Mouse (Mus musculus) MEL (cell line): ENCODE measurements at regions not wholly inside any gene's neighbourhood (a gene's known extent, or its start where the extent isn't known, plus 50 kb on each side); places are given as distances from the start of the nearest gene placed in this dataset.

Experiments used
- DNase-seq: peaks from one replicate; pipeline ENCODE4 v3.0.0; 2011; ENCODE audit warnings: low read depth, low spot score
- H3K27ac ChIP-seq: 2 replicates; pipeline ENCODE4 v1.5.1; 2012; ENCODE audit warnings: low read depth, mild to moderate bottlenecking, control low read depth, low read length, moderate library complexity; ENCODE audit not compliant: control insufficient read depth
- H3K27me3 ChIP-seq, 2 experiments: fragments of 150-350 bp in 1 of 2; sonication (generic) in 1 of 2; 2 replicates each; pipeline ENCODE4 v1.6.1; 2012; ENCODE audit warnings: low read length in 2 of 2, mild to moderate bottlenecking in 2 of 2, improper control_type of control experiment in 1 of 2, moderate library complexity in 1 of 2; ENCODE audit not compliant: insufficient read depth in 2 of 2, control insufficient read depth in 1 of 2
- H3K36me3 ChIP-seq, 2 experiments: 2 replicates each; pipeline ENCODE4 v1.6.1; 2012 to 2014; ENCODE audit warnings: low read length in 2 of 2, improper control_type of control experiment in 1 of 2, inconsistent platforms in 1 of 2, mild to moderate bottlenecking in 1 of 2; ENCODE audit not compliant: insufficient read depth in 2 of 2, control insufficient read depth in 1 of 2
- H3K4me1 ChIP-seq, 2 experiments: fragments of 150-350 bp in 1 of 2; sonication (generic) in 1 of 2; 2 replicates each; pipeline ENCODE4 v1.6.1; 2012; ENCODE audit warnings: low read length in 2 of 2, improper control_type of control experiment in 1 of 2, mild to moderate bottlenecking in 1 of 2; ENCODE audit not compliant: insufficient read depth in 2 of 2, control insufficient read depth in 1 of 2
- H3K4me3 ChIP-seq, 2 experiments: fragments of 150-350 bp in 1 of 2; sonication (generic) in 1 of 2; 2 replicates each; pipeline ENCODE4 v1.5.1; 2012; ENCODE audit warnings: low read depth in 2 of 2, low read length in 2 of 2, mild to moderate bottlenecking in 2 of 2, moderate library complexity in 2 of 2, control low read depth in 1 of 2, improper control_type of control experiment in 1 of 2; ENCODE audit not compliant: control insufficient read depth in 1 of 2, insufficient read depth in 1 of 2
- H3K79me2 ChIP-seq: 2 replicates; pipeline ENCODE4 v1.6.1; 2012; ENCODE audit warnings: mild to moderate bottlenecking, low read length, moderate library complexity; ENCODE audit not compliant: control insufficient read depth, poor library complexity, insufficient read depth
- H3K9ac ChIP-seq: 2 replicates; pipeline ENCODE4 v1.6.1; 2012; ENCODE audit warnings: low read depth, mild to moderate bottlenecking, control low read depth, low read length, moderate library complexity; ENCODE audit not compliant: control insufficient read depth, poor library complexity, severe bottlenecking
- H3K9me3 ChIP-seq: fragments of 150-350 bp; sonication (generic); replicated peaks from 2 replicates; pipeline ENCODE4 v1.6.1; 2012; ENCODE audit warnings: mild to moderate bottlenecking, low read length, improper control_type of control experiment, moderate library complexity; ENCODE audit not compliant: insufficient read depth
- CHD1 ChIP-seq: IDR thresholded peaks from 2 replicates; pipeline ENCODE4 v1.6.1; 2012; ENCODE audit warnings: low read depth, mild to moderate bottlenecking, inconsistent platforms, low read length, improper control_type of control experiment
- CTCF ChIP-seq, 3 experiments: IDR thresholded peaks in 2 of 3; conservative IDR thresholded peaks in 1 of 3; 2 replicates each; pipeline ENCODE4 v1.5.1; 2011 to 2012; ENCODE audit warnings: low read length in 3 of 3, low read depth in 2 of 3, mild to moderate bottlenecking in 2 of 3, improper control_type of control experiment in 1 of 3, inconsistent platforms in 1 of 3, mixed read lengths in 1 of 3, moderate library complexity in 1 of 3; ENCODE audit not compliant: control insufficient read depth in 1 of 3, insufficient read depth in 1 of 3, poor library complexity in 1 of 3, severe bottlenecking in 1 of 3
- E2F4 ChIP-seq: IDR thresholded peaks from 2 replicates; pipeline ENCODE4 v1.6.1; 2011; ENCODE audit warnings: low read depth, low read length, improper control_type of control experiment, borderline replicate concordance
- EP300 ChIP-seq, 2 experiments: IDR thresholded peaks; 2 replicates each; pipeline ENCODE4 v1.6.1; 2011; ENCODE audit warnings: improper control_type of control experiment in 2 of 2, low read length in 2 of 2, low read depth in 1 of 2, mild to moderate bottlenecking in 1 of 2
- MEF2A ChIP-seq: IDR thresholded peaks from 2 replicates; pipeline ENCODE4 v1.6.1; 2014; ENCODE audit warnings: low read depth, mild to moderate bottlenecking, inconsistent platforms, low read length, improper control_type of control experiment; ENCODE audit not compliant: poor library complexity, insufficient replicate concordance, severe bottlenecking; ENCODE audit errors: extremely low read depth
- MYC ChIP-seq: IDR thresholded peaks from 2 replicates; pipeline ENCODE4 v1.6.1; 2011; ENCODE audit warnings: low read depth, mild to moderate bottlenecking, low read length, improper control_type of control experiment, moderate library complexity
- POLR2A ChIP-seq, 2 experiments: IDR thresholded peaks; 2 replicates each; pipeline ENCODE4 v1.6.1; 2011 to 2012; ENCODE audit warnings: low read length in 2 of 2, mild to moderate bottlenecking in 2 of 2, control low read depth in 1 of 2, improper control_type of control experiment in 1 of 2, low read depth in 1 of 2, moderate library complexity in 1 of 2; ENCODE audit not compliant: control insufficient read depth in 1 of 2, insufficient read depth in 1 of 2, poor library complexity in 1 of 2
- POLR2AphosphoS2 ChIP-seq: IDR thresholded peaks from 2 replicates; pipeline ENCODE4 v1.6.1; 2011; ENCODE audit warnings: low read length, improper control_type of control experiment
- POLR2AphosphoS5 ChIP-seq: IDR thresholded peaks from 2 replicates; pipeline ENCODE4 v1.6.1; 2012; ENCODE audit warnings: low read depth, borderline replicate concordance, mild to moderate bottlenecking, inconsistent platforms, low read length, moderate library complexity, mixed read lengths
- RAD21 ChIP-seq: IDR thresholded peaks from 2 replicates; pipeline ENCODE4 v1.6.1; 2011; ENCODE audit warnings: mild to moderate bottlenecking, low read depth, low read length, improper control_type of control experiment
- RCOR1 ChIP-seq: IDR thresholded peaks from 2 replicates; pipeline ENCODE4 v1.6.1; 2012; ENCODE audit warnings: low read depth, mild to moderate bottlenecking, inconsistent platforms, low read length, improper control_type of control experiment
- SIN3A ChIP-seq: IDR thresholded peaks from 2 replicates; pipeline ENCODE4 v1.6.1; 2012; ENCODE audit warnings: low read length, improper control_type of control experiment, inconsistent platforms
- SMC3 ChIP-seq: IDR thresholded peaks from 2 replicates; pipeline ENCODE4 v1.6.1; 2011; ENCODE audit warnings: low read depth, low read length, improper control_type of control experiment
- TCF12 ChIP-seq: IDR thresholded peaks from 2 replicates; pipeline ENCODE4 v1.6.1; 2014; ENCODE audit warnings: low read depth, mild to moderate bottlenecking, inconsistent platforms, low read length, improper control_type of control experiment, moderate library complexity
- UBTF ChIP-seq: IDR thresholded peaks from 2 replicates; pipeline ENCODE4 v1.6.1; 2012; ENCODE audit warnings: low read depth, mild to moderate bottlenecking, inconsistent platforms, low read length, improper control_type of control experiment, moderate library complexity, borderline replicate concordance; ENCODE audit not compliant: insufficient read depth
- USF2 ChIP-seq, 2 experiments: IDR thresholded peaks; 2 replicates each; pipeline ENCODE4 v1.6.1; 2011 to 2012; ENCODE audit warnings: improper control_type of control experiment in 2 of 2, low read length in 2 of 2, borderline replicate concordance in 1 of 2, inconsistent platforms in 1 of 2, low read depth in 1 of 2, mild to moderate bottlenecking in 1 of 2; ENCODE audit not compliant: insufficient read depth in 1 of 2
- ZC3H11A ChIP-seq: IDR thresholded peaks from 2 replicates; pipeline ENCODE4 v1.6.1; 2012; ENCODE audit warnings: low read depth, mild to moderate bottlenecking, inconsistent platforms, low read length, improper control_type of control experiment
- ZNF384 ChIP-seq: IDR thresholded peaks from 2 replicates; pipeline ENCODE4 v1.6.1; 2012; ENCODE audit warnings: low read depth, mild to moderate bottlenecking, inconsistent platforms, low read length, improper control_type of control experiment

DNA sequence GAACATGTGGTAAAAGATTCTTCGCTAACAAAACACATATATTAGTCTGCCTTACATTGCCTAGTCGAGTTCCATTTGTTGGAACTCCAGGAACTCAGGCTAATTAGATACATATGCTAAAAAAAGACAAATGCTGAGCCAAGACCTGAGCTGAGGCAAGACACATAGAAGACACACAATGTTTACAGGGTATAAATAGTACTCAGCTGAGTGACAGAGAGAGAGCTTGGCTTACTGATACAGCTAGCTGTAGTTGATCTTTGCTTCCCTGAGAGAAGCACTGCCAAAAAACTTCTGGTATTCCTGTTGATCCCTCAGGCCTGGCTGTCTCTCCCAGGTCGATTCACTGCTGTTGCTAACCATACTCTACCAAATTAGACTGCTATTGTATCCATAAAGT lies 982.2 kb downstream of the Serpinb8 start:
- Histone ChIP-seq H3K79me2 (no peaks in the 10 kb centered on the region), H3K4me1 (no peaks in the 10 kb centered on the region)
- TF ChIP-seq RCOR1: no peak
- TF ChIP-seq POLR2AphosphoS5: no peak
- no peak for TF ChIP-seq POLR2A (IDR thresholded peaks at IDR 0.05; ENCODE audit: control insufficient read depth in 1 of 2, insufficient read depth in 1 of 2, low read depth in 1 of 2, low read length in 2 of 2, poor library complexity in 1 of 2)
- no peak for TF ChIP-seq MYC
- TF ChIP-seq USF2 (IDR thresholded peaks at IDR 0.05; ENCODE audit: borderline replicate concordance in 1 of 2, insufficient read depth in 1 of 2, low read depth in 1 of 2, low read length in 2 of 2): no peak
- TF ChIP-seq CHD1: no peak
- TF ChIP-seq TCF12: no peak
- no peak for TF ChIP-seq SIN3A
- no peak for TF ChIP-seq ZNF384
- no peak for TF ChIP-seq ZC3H11A
- no peak for TF ChIP-seq SMC3
- no peak for TF ChIP-seq UBTF
- no peak for TF ChIP-seq EP300 (IDR thresholded peaks at IDR 0.05; ENCODE audit: low read depth in 1 of 2, low read length in 2 of 2)
- no peak for TF ChIP-seq POLR2AphosphoS2
- TF ChIP-seq, all 39 proteins: peak for 0
- Histone ChIP-seq H3K4me3 (no peak overlapping the region), H3K27ac (no peak overlapping the region), H3K27me3 (no peaks in the 10 kb centered on the region), H3K9ac (no peak overlapping the region), H3K36me3 (no peaks in the 10 kb centered on the region), H3K9me3 (no peaks in the 10 kb centered on the region)
- DNase-seq: no peak

DNA sequence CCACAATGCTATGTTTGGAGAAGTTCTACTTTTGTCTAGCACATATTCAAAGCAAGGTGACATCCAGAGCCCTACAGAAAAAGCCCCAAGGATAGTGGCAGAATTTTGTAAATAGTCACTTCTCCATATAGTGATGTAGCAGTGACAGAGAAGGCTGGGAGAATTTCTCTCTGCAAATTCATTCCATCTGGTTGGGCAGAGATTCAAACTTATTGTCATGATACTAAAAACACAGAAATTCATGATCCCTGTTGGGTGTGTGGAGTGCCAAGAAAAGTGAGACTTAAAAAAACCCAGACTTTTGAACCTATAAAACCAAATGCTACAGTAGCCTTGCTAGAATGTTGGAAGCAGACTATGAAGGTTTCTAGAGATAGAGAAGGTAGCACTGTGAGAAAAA lies 983.0 kb downstream of the Serpinb8 start:
- Histone ChIP-seq H3K4me1 (no peaks in the 10 kb centered on the region), H3K36me3 (no peaks in the 10 kb centered on the region), H3K27ac (no peak overlapping the region), H3K9me3 (no peaks in the 10 kb centered on the region)
- no peak for DNase-seq
- TF ChIP-seq RAD21: no peak
- TF ChIP-seq E2F4: no peak
- TF ChIP-seq ZC3H11A: no peak
- no peak for TF ChIP-seq CTCF (IDR thresholded peaks at IDR 0.05 in 2 of 3, conservative IDR thresholded peaks at IDR 0.05 in 1 of 3; ENCODE audit: control insufficient read depth in 1 of 3, insufficient read depth in 1 of 3, low read depth in 2 of 3, low read length in 3 of 3, poor library complexity in 1 of 3, severe bottlenecking in 1 of 3)
- no peak for TF ChIP-seq MEF2A
- no peak for TF ChIP-seq CHD1
- TF ChIP-seq POLR2AphosphoS2: no peak
- TF ChIP-seq USF2 (IDR thresholded peaks at IDR 0.05; ENCODE audit: borderline replicate concordance in 1 of 2, insufficient read depth in 1 of 2, low read depth in 1 of 2, low read length in 2 of 2): no peak
- TF ChIP-seq TCF12: no peak
- no peak for TF ChIP-seq UBTF
- TF ChIP-seq, all 39 proteins: peak for 0
- no peaks in the 10 kb centered on the region for H3K79me2 ChIP-seq
- H3K27me3 ChIP-seq: no peaks in the 10 kb centered on the region
- H3K9ac ChIP-seq: no peak overlapping the region
- no peak overlapping the region for H3K4me3 ChIP-seq
